Mouse (Mus musculus): ENCODE measurements around the gene Lcat.

DNA sequence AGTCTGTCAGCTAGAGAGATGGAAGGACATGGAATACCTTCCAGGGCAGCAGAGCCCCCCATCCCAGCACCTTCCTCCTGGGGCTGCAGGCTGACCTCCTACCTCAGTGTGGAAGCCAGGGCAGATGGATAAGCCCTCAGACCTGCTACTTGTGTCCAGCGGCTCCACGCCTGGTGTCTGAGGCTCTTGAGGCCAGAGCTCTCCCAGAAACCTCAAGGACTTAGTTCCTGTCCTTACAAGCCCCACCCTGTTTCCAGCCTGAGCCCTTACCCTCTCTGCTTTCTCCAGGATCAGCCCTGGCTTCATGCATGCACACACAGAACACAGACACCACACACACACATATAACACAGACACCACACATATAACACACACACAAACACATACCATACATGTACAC lies 48.4 kb upstream of the Lcat start:
- TF ChIP-seq GATA1 (IDR thresholded peaks at IDR 0.05; ENCODE audit: borderline replicate concordance, low read length) (no peak), FLI1 (IDR thresholded peaks at IDR 0.05; ENCODE audit: low read length) (no peak)
